Mouse (Mus musculus) lung, embryonic 16.5 days (tissue): Measurements from ENCODE around the gene Plekhb2. TPM values are rescaled to one million over a fixed set of nuclear protein-coding genes. Genes with fewer than 3 reads are reported as not detected.

Experiments used
- ATAC-seq: fragments of 200-750 bp; cut with Nextera tagmentation; 2 replicates; pipeline ENCODE4 v1.8.0; 2017; ENCODE audit warnings: low read depth, mild to moderate bottlenecking, moderate library complexity
- H3K27ac ChIP-seq: fragments of 300-500 bp; sonication (generic); 2 replicates; pipeline ENCODE4 v1.5.1; 2014; ENCODE audit warnings: mild to moderate bottlenecking, control low read depth, low read length
- H3K27me3 ChIP-seq: fragments of 300-500 bp; sonication (generic); 2 replicates; pipeline ENCODE4 v1.6.1; 2014; ENCODE audit warnings: low read depth, low read length, mixed read lengths; ENCODE audit not compliant: control insufficient read depth, insufficient read depth
- H3K36me3 ChIP-seq: fragments of 300-500 bp; sonication (generic); 2 replicates; pipeline ENCODE4 v1.6.1; 2014; ENCODE audit warnings: low read length; ENCODE audit not compliant: control insufficient read depth, insufficient read depth
- H3K4me1 ChIP-seq: fragments of 300-500 bp; sonication (generic); replicated peaks from 2 replicates; pipeline ENCODE4 v1.6.1; 2014; ENCODE audit warnings: low read length, mixed read lengths; ENCODE audit not compliant: control insufficient read depth, insufficient read depth
- H3K4me2 ChIP-seq: fragments of 300-500 bp; sonication (generic); 2 replicates; pipeline ENCODE4 v1.6.1; 2014; ENCODE audit warnings: low read depth, low read length, control low read depth
- H3K4me3 ChIP-seq: fragments of 300-500 bp; sonication (generic); 2 replicates; pipeline ENCODE4 v1.5.1; 2014; ENCODE audit warnings: mild to moderate bottlenecking, low read length, control low read depth
- H3K9ac ChIP-seq: fragments of 300-500 bp; sonication (generic); 2 replicates; pipeline ENCODE4 v1.6.1; 2014; ENCODE audit warnings: low read length, control low read depth
- H3K9me3 ChIP-seq: fragments of 300-500 bp; sonication (generic); 2 replicates; pipeline ENCODE4 v1.6.1; 2016; ENCODE audit warnings: low read length; ENCODE audit not compliant: control insufficient read depth
- WGBS: fragments of 180-500 bp; shearing (Covaris S2); extraction: QIAGEN DNeasy Blood & Tissue Kit; methylation state at CpG from one replicate; pipeline ENCODE4 v1.1.7; 2014; 5-methylcytosine and 5-hydroxymethylcytosine counted together
- polyA plus RNA-seq: library from polyadenylated mRNA; unstranded; fragments of >200 nt; fragmentation: Nextera tagmentation; extraction: Ambion mirVana; gene quantifications from 2 replicates; pipeline ENCODE4 v1.2.1, GENCODE M21; 2015

Gene Plekhb2
- polyA plus RNA-seq, 1 experiment from 2014 or later = 35.7 TPM

- no peak overlapping the region for H3K27ac ChIP-seq
- H3K27me3 ChIP-seq = no peaks in the 10 kb centered on the region; the same call in 1 of the 2 replicates
- no peak overlapping the region for H3K4me2 ChIP-seq
- H3K4me3 ChIP-seq = no peak overlapping the region
- no peaks in the 10 kb centered on the region for H3K36me3 ChIP-seq
- no peak for ATAC-seq
- WGBS = 87% methylated on average over 5 of the region's 5 CpGs
- H3K9me3 ChIP-seq = no peaks in the 10 kb centered on the region
- no peak overlapping the region for H3K9ac ChIP-seq
- no peaks in the 10 kb centered on the region for H3K4me1 ChIP-seq
Measured at GRCm38 (mm10) chr1:34896102-34896501, 46.3 kb downstream of the Plekhb2 start.

- H3K4me1 ChIP-seq = no peaks in the 10 kb centered on the region
- no peak overlapping the region for H3K27ac ChIP-seq
- H3K4me3 ChIP-seq = no peak overlapping the region
- H3K4me2 ChIP-seq = no peak overlapping the region
- 35% methylated on average over 4 of the region's 4 CpGs for WGBS
- H3K36me3 ChIP-seq = no peaks in the 10 kb centered on the region
- no peaks in the 10 kb centered on the region for H3K9me3 ChIP-seq
- no peaks in the 10 kb centered on the region for H3K27me3 ChIP-seq
- no peak overlapping the region for H3K9ac ChIP-seq
- no peak for ATAC-seq
Measured at GRCm38 (mm10) chr1:34896898-34897297, 47.1 kb downstream of the Plekhb2 start.

- Histone ChIP-seq H3K4me1 (no peaks in the 10 kb centered on the region), H3K9ac (no peak overlapping the region), H3K27ac (no peak overlapping the region), H3K36me3 (no peaks in the 10 kb centered on the region), H3K27me3 (no peaks in the 10 kb centered on the region), H3K4me3 (no peak overlapping the region), H3K4me2 (no peak overlapping the region), H3K9me3 (peaks cover 14% of the 10 kb centered on the region)
- no peak for ATAC-seq
- 82% methylated on average over 15 of the region's 15 CpGs for WGBS
Measured at GRCm38 (mm10) chr1:34928656-34929055, 78.9 kb downstream of the Plekhb2 start.

Other genes with a start within 250 kb of the Plekhb2 start
- gene Fam168b, start 6.9 kb upstream of the Plekhb2 start, polyA plus RNA-seq = 56.0 and 57.1 TPM in 2 replicates